Mouse (Mus musculus) bone marrow macrophage, adult 2 months (primary cell): ENCODE measurements around the gene Krtap21-1. TPM values are rescaled to one million over a fixed set of nuclear protein-coding genes. Genes with fewer than 3 reads are reported as not detected.

Experiments used
- H3K27ac ChIP-seq: 2 replicates; pipeline ENCODE4 v1.5.1; 2012; ENCODE audit warnings: low read depth, low read length; ENCODE audit not compliant: insufficient read depth
- H3K4me1 ChIP-seq: 2 replicates; pipeline ENCODE4 v1.6.1; 2012; ENCODE audit warnings: low read length; ENCODE audit not compliant: control insufficient read depth, insufficient read depth
- H3K4me3 ChIP-seq: 2 replicates; pipeline ENCODE4 v1.5.1; 2012; ENCODE audit warnings: mild to moderate bottlenecking, low read length, moderate library complexity; ENCODE audit not compliant: insufficient read depth
- CTCF ChIP-seq: IDR thresholded peaks from 2 replicates; pipeline ENCODE4 v1.5.1; 2012; ENCODE audit warnings: low read depth, mild to moderate bottlenecking, low read length, moderate library complexity
- POLR2A ChIP-seq: IDR thresholded peaks from 2 replicates; pipeline ENCODE4 v1.6.1; 2012; ENCODE audit warnings: mild to moderate bottlenecking, low read depth, low read length, borderline replicate concordance
- polyA plus RNA-seq: library from polyadenylated mRNA; stranded (reverse); fragments of >200 nt; gene quantifications from 2 replicates; pipeline ENCODE4 v1.2.4, GENCODE M21; 2012; ENCODE audit not compliant: missing spikeins, insufficient read depth, insufficient read length

The Krtap21-1 gene
- not detected in 2 replicates for polyA plus RNA-seq

DNA sequence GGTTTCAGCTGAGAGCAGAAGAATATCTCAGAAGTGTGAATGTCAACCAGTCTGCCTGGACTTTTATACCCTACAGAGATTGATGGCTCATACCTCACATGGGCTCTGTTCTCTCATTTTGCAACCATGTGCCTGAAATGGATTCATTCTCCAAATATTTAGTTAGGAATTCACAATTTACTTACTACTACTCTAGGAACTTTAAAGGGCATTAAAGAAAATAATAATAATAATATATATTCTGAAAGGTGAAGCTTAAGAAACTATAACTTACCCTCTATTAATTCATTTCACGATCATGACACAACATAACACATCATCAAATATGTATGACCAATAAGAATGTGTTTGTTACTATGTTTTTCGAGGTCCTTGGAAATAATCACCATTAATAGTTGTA, at the start of gene Krtap21-1:
Krtap21-1 (minus strand) TSS at position 101 of the 400 bp plus-strand sequence.
- Histone ChIP-seq H3K4me1 (no peaks in the 10 kb centered on the region), H3K4me3 (no peak within 1 kb of the TSS), H3K27ac (no peak within 1 kb of the TSS)
- no peak for TF ChIP-seq CTCF
- TF ChIP-seq POLR2A: no peak

DNA sequence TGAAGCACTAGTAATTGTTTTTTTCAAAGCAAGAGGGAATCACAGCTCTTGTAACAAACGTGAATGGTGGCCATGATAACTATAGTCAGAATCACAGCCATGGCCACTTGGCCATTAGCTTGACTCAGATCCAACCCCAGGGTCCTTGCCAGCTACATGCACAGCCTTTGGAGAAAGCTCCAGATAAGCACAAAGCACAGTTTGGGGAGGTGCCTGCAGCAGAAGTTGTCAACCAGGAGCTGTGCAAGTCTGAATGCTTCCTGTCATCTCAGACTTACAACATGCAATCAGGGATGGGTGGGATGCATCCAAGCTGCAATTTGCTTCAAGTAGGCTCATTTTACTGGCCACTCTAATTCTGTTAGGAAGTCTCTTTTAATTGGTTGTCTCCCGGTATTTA, 25.9 kb upstream of the Krtap21-1 start:
- TF ChIP-seq CTCF: no peak
- TF ChIP-seq POLR2A: no peak
- H3K4me3 ChIP-seq: no peak overlapping the region
- no peak overlapping the region for H3K27ac ChIP-seq
- no peaks in the 10 kb centered on the region for H3K4me1 ChIP-seq

DNA sequence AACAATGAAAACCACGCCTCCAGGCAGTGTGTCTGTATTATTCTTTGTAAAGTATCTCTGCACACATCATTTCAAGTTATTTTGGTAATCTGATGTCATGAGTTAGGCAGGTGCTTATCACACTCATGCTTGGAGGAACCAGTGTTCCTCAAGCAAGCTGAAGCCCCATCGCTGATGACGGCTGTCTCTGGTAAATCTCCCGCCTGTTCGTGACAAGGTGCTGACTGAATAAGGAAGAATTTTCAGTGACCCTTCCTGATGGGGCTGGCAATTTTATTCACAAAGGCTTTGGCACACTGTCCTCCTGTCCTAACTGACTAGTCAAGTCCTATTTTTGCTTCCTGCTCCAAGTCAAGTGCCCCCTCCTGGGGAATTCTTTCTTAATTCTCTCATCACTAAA, 21.6 kb upstream of the Krtap21-1 start:
- no peak overlapping the region for H3K4me3 ChIP-seq
- no peaks in the 10 kb centered on the region for H3K4me1 ChIP-seq
- no peak overlapping the region for H3K27ac ChIP-seq
- TF ChIP-seq CTCF: no peak

DNA sequence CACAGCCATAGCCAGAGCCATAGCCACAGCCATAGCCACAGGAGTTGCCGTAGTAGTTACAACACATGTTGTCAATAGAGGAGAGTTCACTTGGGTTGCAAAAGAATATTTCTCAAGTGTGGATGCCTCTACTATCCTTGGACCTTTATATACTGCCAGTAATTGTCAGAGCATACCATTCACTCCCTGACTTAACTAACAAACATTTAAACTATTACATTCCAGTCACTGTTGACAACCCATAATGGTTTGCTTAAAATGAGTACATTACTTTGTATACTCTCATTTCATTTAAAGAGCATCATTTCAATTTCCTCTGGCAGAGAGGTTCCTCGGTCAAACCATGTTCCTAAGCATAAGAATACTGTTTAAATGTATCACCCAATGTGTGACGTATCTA, 16.3 kb upstream of the Krtap21-1 start, which contains the start of gene Krtap6-2:
Krtap6-2 (minus strand) TSS at position 101 of the 400 bp plus-strand sequence.
- Histone ChIP-seq H3K4me1 (no peaks in the 10 kb centered on the region), H3K27ac (no peak within 1 kb of the TSS), H3K4me3 (no peak within 1 kb of the TSS)
- TF ChIP-seq POLR2A (no peak), CTCF (no peak)

DNA sequence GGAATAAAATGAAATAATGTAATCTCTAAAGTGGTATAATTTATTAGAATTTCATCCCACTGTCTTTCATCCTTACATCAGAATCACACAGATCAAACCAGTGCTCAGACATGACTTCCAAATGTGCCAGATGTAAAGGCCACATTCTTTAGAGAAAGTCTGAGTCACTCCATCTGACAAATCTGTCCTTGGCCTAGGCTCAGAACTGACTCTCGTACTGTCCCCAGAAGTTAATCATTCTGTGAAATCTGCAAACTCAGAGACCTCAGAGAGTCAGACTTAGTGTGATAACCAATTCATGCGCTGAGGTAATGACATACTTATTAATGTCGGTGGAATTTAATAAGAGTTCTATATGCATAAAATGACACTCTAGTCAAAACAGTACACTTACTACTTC, 12.6 kb upstream of the Krtap21-1 start:
- H3K27ac ChIP-seq: no peak overlapping the region
- H3K4me3 ChIP-seq: no peak overlapping the region
- no peaks in the 10 kb centered on the region for H3K4me1 ChIP-seq
- TF ChIP-seq POLR2A: no peak
- TF ChIP-seq CTCF: no peak

DNA sequence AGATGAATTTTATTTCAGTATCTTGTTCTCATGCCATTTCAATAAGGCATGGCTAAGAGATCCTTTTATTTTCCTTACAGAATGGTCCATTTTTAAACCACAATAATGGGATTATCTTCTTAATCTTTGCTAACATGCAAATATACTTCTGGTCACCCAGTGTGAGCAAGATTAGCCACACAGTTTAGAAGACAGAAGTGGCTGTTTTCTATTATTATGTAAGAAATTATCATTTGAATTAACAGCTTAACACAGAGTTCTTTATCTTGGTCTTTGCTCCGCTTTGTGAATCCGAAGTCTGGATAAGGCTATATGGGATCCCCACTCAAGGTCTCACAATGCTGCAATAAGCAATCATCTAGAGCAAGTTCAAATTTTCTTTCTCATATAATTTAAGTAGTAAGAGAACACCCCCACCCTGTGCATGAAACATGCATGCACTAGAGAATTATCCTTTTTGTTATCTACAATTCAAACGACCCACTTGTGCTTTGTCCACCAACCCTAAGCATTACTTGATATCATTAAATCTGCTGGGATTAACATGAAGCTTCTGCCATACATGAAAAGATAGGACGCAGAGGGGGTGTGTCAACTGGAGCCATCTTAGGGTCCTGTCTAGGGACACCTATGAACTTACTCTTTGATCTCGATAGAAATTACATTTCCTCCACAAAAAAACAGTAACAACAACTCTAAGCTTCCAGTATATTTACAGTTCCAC, 6.8 kb upstream of the Krtap21-1 start:
- TF ChIP-seq CTCF: no peak
- TF ChIP-seq POLR2A: no peak

DNA sequence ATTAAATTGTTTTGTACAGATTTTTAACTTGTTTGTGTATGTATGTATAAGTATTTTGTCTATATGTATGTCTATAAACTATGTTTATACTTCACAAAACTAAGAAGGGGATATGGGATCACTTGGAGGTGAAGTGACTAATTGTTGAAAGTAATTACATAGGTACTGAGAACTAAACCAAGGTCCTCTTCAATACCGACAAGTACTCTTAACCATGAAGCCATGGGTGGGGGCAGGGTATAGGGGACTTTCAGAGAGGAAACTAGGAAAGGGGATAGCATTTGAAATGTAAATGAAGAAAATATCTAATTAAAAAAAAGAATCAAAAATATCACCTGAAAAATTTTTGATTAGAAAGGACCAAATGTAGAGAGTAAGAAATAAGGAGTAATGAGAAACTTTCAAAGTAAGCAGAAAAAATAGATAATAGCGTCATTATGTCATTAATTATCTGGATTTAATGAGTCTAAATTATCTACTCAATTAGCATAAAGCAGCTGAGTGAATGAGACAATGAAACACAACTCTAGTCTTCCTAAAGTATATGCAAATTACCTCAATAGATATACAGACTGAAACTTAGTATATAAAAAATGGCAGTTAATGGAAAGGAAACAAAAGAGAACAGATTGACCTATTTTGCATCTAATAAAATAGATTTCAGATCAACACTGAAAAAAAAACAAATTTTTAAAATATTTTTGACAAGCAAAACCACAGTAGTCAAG, 30.8 kb downstream of the Krtap21-1 start:
- H3K4me3 ChIP-seq: no peak overlapping the region
- H3K27ac ChIP-seq: no peak overlapping the region
- TF ChIP-seq CTCF (no peak), POLR2A (no peak)
- no peaks in the 10 kb centered on the region for H3K4me1 ChIP-seq

More for the DNA sequence above, 6.8 kb upstream of the Krtap21-1 start:
- Histone ChIP-seq H3K4me3 (no peak overlapping the region), H3K4me1 (no peaks in the 10 kb centered on the region), H3K27ac (no peak overlapping the region)

Other genes starting within 250 kb of the Krtap21-1 start
- not detected in 2 replicates for gene Gm9789, start 245.9 kb downstream of the Krtap21-1 start, polyA plus RNA-seq
- not detected in 2 replicates for gene Gm7735, start 234.4 kb downstream of the Krtap21-1 start, polyA plus RNA-seq
- gene 1110057P08Rik, start 229.1 kb downstream of the Krtap21-1 start, polyA plus RNA-seq: not detected in 2 replicates
- gene Krtap20-2, start 198.0 kb downstream of the Krtap21-1 start, polyA plus RNA-seq: not detected in 2 replicates
- not detected in 2 replicates for gene Krtap6-2, start 16.2 kb upstream of the Krtap21-1 start, polyA plus RNA-seq
- gene Krtap8-1, start 84.1 kb upstream of the Krtap21-1 start, polyA plus RNA-seq: not detected in 2 replicates
- not detected in 2 replicates for gene Krtap7-1, start 104.5 kb upstream of the Krtap21-1 start, polyA plus RNA-seq
- not detected in 2 replicates for gene Krtap11-1, start 167.3 kb upstream of the Krtap21-1 start, polyA plus RNA-seq